Mouse (Mus musculus) spleen, adult 18-20 months (tissue): ENCODE measurements at regions not wholly inside any gene's neighbourhood (a gene's known extent, or its start where the extent isn't known, plus 50 kb on each side); places are given as distances from the start of the nearest gene placed in this dataset.

ENCODE experiments used
- DNase-seq, 2 experiments: peaks; one replicate each; pipeline ENCODE4 v3.0.0; 2022; ENCODE audit warnings: mixed read lengths in 2 of 2

DNA sequence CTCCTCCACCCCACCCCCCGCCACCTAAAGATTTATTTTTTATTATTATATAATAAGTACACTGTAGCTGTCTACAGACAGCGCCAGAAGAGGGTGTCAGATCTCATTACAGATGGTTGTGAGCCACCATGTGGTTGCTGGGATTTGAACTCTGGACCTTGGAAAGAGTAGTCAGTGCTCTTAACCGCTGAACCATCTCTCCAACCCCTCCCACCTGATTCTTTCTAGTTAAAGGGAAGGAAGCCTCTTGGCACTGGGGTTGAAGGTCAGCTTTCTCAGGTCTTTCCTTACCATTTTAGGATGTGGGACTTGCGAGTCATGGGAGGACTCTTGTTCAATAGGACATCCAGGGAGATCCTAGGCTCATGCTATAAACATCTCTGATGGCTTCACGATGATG lies 54.7 kb downstream of the Hes1 start:
- DNase-seq, result no peak

DNA sequence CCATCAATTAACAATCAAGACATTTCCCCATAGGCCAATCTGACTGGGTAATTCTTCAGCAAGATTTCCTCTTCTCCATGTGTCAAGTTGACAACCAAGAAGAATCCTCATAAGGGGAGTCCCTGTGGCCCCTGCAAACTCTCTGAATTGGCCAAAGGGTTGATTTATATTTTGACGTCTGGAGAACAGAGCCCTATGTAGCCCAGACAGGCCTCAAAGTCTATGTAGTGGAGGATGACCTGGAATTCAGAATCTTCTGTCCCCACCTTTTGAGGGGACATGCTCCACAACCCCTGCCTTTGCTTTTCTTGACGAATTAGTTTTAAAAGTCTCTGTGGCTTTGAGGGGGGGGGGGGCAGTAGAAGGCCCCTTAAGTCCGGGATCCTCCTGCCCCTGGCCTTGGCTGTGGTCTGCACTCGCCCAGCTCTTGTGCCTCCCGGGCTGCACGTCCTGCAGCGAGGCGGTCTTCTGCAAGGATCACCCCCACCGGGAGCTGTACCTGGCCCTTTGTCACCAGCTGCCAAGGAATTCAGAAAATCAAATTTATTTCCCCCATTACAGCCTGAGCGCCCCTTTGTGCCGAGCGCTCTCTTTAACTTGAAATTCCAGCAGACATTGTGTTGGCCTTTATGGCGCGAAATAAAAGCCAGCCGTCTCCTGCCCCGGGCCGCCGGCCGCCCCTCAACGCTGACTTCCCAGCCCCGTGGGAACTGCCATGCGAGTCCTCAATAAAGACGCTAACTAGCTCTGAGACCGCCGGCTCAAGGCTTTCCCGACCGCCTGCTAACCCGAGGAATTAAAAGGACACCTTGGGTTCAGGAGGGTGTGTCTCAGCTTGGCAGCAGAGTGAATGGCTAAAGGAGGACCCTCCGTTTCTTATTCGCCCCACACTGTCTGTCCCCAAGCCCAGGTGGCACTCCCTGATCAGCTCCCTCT lies 56.4 kb downstream of the Hes1 start:
- no peak for DNase-seq

DNA sequence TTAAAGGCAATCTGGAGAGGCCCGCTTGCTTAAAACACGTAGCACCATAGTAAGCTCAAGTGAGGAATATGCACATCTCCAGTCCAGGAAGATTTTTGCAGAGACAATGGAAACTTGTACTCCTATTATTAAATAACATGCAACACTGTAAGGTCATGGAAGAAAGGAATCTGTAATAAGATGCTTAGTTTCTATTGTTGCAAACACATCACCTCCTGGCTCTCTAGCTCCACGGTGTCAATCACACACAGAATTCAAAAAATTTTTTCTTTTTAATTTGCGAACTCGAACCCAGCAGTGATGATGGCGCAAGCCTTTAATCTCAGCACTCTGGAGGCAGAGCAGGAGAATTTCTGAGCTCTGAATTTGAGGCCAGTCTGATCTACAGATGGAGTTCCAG lies 57.4 kb downstream of the Hes1 start:
- DNase-seq, result no peak

DNA sequence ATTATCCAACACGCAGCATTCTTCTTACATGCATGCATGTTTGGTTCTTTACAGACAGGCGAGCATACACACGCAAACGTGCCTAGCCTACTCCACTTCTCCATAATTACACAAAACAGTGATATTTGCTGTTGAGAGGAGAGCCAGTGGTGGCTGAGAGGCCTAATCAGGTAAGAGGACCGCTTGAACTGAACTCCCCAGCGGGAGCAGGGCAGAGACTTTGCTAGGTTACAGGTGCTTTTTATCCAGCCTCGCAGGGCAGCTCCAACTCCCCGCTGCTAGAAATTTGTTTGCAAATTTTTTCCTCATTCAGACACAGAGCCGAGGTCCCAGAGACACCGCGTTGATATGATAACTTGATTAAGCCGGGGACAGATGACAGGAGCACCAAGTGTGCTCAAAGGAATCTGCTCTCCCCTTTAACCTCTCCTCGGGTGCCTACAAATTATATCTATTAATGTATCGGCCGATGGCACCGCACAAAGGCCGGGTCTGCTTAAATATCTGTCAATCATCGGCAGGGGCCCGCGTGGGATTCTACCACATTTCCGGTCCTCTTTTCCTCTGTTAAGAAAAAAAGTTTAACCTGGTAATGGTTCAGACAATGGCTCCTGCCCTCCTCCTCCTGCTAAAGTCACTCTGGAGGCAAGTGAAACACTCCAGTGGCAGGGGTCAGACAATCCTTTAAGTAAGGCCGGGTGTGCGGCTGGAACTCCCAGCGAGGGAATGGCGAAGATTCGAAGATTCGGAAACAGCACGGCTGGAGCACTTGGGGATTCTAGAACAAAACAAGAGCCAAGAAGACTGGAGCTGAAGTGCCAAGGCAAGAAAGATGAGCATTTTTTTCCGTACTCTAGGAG lies 58.3 kb downstream of the Hes1 start:
- DNase-seq, result no peak

DNA sequence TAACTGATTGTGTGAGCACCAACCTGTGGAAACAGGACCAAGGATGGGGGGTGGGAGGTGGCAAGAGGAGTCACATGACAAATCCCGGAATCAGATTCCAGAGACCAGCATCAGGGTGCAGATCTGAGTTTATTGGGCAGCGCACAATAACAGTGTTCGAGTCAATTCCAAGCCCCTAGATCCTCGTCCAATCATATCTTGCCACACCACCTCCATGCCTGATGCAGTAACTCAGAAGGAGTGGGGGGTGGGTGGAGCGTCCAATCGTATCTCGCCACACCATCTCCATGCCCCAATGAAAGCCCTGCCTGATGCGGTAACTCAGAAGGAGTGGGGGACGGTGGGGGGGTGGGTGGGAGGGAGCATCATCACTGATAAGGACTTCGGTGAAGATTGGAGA lies 62.8 kb downstream of the Hes1 start:
- DNase-seq, result no peak

DNA sequence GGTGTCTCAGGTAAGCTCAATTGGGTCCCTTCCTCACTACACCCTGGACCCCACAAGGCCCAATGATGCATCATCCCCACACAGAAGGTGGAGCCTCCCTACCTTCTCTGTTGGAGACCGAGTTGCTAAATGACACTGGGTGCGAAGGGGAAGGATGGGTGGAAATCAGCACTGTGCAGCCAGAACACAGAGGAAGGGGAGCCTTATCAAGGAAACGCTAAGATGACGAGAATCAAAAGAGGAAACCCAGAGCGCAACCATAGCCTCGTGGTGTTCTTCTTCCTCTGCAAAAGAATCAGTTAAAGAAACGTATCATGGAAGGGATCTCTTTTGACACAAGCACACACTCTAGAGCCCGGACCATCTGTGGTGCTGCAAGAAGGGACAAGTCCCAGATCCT lies 64.6 kb downstream of the Hes1 start:
- no peak for DNase-seq

DNA sequence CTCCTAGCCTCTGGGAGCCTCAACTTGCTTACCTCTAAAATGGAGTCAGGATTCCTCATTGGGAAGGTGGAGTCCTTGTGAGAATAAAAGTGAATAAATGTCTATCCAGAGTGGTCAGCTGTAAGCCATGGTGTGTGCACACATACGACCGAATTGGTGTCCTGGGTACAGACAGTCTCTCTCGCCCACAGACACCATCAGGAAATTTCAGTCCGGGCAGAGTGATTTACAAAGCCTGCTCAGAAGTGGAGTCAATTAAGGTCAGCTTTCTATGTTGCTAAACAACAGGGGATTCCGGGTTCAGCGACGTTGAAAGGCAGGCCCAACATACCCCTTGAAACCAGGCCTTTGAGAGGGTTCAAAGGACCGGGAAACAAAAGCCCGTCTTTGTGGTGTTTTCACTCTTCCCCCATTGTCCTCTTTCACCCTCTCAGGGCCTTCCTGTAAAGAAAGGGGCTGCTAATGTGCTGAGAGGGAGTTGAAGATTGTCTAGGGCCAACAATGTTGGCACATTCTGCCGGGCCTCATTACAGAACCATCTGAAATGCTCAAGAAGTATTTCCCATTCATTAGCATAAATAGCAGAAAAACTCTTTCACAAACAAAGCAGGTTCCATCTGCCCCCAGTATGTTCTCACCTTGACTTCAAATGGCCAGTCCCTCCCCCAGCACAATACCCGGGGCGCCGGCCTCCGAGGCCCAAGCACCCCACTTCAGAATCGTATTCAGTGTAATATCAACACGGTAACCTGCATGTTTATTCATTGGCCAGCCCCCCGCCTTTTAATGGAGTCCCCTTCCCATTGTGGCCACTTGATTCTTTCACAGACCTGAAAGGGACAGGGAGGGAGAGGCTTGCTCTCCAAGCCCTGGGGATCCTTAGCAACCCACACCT lies 65.3 kb downstream of the Hes1 start:
- DNase-seq, result no peak

DNA sequence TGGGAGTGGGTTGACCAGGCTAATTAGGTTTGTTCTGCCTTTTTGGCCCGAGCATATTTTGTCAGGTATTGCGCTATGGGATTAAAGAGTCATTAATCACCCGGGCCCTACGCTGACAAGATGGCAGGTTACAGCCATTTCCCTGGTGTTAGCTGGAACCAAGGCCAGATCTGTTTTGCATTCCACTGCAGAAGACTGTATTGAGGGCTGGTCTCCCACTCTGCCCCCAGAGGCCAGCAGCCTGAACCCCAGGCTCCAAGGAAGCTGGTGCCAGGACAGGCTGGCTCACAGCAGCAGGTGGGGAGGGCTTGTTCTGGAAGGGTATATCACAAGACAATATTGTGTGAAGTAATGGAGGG lies 65.9 kb downstream of the Hes1 start:
- no peak for DNase-seq

DNA sequence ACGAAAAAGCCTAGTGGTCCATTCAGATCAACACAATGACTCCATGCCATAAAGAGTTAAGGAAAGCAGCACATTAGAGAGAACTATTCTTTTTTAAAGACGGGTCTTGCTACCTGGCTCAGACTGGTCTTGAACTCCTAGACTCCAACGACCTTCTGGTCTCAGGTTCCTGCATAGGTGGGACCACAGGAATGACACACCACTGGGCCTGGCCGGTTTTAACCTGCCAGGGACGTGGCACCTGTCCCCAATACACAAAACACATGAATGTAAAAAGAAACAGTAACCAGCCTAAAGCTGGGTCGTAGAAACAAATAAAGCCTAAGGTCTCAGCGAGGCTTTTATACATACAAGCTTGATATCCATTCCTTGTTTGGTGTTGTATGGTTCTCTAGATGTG lies 67.9 kb downstream of the Hes1 start:
- no peak for DNase-seq

DNA sequence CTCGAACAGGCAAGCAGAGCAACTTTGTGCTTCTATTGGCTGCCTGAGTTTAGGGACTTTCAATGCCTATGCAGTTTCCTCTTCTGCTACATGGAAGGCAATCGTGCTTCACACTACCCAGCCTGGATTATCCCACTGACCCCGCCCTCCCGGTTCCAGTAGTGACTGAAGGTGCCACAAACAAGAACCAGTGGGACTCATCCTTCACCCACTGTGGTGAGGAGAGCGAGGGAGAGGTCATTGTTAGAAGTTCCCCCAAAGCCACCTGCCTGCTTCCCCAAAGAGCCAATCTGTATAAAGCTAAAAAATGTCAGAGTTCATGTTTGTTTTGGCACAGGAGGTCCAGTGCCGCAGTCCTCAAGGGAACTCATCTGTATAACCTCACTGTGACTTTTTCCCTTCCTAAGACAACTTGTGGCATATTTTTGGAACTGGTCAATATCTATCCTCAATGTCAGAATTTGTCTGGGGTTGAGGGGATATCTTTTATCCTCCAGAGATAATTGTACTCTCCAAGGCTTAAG lies 70.5 kb downstream of the Hes1 start:
- no peak for DNase-seq

DNA sequence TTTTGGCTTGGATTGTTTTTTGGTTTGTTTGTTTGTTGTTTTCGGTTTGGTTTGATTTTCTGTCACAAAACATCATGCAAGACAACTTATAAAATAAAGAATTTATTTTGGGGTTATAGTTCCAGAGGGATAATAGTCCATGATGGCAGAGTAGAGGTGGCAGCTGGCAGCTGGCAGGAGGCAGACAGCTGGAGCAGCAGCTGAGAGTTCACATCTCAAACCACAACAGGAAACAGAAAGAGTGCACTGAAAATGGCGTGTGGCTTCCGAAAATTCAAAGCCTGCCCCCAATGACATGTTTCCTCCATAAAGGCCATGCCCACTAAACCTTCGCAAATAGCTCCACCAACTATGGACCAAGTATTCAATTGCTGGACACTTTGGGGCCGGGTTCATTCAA lies 72.7 kb downstream of the Hes1 start:
- no peak for DNase-seq

DNA sequence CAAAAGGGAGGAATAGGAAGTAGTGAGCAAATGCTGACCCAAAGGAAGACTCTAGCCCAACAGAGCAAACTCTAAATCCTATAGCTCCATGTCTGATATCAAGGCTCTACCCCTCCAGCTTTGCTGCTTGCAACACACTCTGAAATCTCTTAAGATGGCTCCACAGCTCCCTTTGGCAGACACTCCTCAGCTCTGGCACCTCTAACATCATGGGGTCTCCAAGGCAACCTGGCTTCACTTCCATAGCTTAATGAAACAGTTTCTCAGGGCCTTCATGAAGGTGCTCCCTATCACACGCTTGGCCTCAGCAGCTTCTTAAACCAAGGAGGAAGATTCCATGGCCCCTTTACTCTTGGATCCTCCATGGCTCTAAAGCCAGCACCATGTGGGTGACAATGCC lies 73.6 kb downstream of the Hes1 start:
- no peak for DNase-seq

DNA sequence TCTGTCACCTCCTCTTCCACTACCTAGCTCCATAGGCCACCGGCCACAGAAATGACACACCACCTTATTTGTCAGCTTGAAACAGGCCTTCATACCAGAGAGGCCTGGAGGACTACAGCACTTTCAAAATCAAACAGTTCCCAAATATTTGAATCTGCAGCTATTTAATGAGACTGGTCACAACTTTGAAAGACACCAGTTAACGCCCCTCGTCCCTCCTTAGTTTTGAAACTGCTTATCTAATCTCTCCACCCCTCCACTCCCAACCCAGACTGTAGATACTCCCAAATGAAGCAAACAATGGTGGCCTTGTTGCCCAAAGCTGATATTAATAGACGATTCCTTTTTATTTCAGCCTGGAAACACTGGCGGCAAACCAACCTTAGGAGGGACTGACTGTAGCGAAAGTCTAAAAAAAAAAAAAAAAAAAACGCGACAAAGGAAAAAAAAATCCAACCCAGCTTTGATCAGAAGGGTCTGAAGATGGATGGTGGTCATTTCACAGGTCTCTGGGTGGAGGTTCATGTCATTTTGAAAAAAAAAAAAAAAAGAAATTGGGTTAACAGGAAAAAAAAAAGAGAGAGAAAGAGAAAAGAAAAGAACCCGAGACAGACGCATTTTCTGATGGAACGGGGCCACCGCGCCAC lies 80.8 kb downstream of the Hes1 start:
- no peak for DNase-seq

DNA sequence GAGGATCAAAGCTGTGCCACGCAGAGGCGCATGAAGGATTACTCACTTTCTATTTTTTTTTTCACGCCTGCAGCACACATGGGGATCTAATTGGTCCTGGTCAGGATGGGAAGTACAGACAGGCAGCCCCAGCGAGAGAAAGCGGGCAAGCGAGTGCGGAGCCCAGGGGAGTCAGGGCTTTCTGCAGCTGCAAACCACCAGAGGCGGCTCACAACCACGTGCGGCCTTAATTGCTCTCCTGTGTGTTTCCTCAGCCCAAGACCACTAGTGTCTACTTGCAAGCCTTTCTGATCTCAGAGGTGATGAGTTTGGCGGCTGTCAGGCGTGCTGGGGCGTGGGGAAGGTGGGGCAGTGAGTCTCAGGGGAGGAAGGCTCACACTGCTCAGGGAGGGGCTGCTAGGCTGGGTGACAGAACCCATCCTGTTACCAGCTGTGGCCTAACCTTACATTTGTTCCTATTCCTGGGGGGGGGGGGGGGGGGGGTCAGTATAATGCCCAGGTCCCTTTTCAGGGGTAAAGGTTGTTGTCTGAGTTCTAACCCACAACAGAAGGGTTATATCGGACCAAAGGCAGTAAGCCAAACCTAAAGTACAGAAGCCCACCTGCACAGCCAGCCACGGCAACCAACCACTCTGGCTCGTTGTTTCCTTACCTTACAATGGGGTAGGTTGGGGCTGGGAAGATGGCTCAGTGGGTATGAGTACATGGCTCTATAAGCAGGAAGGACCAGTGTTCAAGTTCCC lies 81.5 kb downstream of the Hes1 start:
- DNase-seq, result peak; percentile 45 to 52

DNA sequence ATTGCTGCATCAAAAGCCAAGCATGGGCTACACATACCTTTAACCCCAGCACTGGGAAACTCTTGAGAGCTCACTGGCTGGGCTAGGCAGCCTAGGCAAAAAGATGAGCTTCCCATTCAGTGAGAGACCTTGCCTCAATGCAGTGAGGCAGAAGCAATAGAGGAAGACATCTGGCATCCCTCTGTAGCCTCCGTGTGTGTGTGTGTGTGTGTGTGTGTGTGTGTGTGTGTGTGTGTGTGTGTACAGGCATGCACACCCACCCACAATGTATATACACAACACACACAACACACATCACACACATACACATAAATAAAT lies 82.0 kb downstream of the Hes1 start:
- no peak for DNase-seq

DNA sequence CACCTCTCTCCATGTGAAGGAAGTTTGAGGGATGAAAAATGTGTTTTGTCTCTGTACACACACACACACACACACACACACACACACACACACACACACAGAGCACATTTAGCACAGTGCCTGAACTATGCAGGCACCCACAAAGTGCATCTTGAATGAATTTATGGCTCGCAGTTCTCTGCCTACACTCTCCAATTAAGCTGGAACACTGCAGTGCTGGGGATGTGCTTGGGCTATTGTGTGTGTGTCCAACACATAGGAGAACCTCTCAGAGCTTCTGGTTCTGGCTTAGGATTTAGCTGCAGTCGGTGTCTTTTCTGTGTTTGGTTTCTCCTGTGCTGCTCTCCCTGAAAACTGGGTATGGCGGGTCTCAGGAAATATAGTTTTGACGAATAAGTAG lies 83.1 kb downstream of the Hes1 start:
- no peak for DNase-seq

DNA sequence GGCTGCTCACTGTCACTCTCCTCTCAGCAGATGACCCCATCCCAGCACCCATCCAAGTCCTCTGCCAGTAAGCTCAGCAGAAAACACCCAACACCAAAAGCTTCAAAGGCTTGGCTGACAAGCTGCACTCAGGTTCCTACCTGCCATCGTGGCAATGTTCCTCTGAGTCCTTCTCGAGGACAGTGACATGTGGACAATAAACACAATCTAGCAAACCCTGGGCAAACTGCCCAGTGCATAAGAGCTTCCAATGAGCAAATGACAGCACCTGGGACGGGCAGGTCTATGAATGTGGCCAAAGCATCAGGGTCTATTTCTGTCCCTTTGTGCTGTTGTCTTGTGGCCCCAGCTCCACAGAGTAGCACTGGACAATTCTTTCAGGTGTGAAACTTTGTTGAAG lies 86.9 kb downstream of the Hes1 start:
- no peak for DNase-seq

DNA sequence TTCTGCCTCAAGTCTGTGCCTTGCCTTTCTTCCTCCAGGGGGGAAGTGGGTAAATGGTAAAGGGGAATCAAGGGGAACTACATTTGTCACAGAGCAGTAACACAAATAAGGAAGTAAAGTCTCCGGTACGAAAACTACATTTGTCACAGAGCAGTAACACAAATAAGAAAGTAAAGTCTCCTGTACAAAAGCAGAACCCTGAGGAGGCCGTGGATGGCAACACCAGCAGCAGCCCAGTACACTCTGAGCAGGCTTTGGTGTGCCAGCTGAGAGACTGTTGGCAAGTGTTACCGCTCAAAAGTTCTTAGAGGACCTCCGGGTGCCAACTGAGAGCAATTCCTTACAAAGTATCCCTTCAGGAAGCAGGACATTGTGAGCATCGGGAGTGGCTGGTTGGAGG lies 90.9 kb downstream of the Hes1 start:
- DNase-seq, result peak; percentile 8 to 23

DNA sequence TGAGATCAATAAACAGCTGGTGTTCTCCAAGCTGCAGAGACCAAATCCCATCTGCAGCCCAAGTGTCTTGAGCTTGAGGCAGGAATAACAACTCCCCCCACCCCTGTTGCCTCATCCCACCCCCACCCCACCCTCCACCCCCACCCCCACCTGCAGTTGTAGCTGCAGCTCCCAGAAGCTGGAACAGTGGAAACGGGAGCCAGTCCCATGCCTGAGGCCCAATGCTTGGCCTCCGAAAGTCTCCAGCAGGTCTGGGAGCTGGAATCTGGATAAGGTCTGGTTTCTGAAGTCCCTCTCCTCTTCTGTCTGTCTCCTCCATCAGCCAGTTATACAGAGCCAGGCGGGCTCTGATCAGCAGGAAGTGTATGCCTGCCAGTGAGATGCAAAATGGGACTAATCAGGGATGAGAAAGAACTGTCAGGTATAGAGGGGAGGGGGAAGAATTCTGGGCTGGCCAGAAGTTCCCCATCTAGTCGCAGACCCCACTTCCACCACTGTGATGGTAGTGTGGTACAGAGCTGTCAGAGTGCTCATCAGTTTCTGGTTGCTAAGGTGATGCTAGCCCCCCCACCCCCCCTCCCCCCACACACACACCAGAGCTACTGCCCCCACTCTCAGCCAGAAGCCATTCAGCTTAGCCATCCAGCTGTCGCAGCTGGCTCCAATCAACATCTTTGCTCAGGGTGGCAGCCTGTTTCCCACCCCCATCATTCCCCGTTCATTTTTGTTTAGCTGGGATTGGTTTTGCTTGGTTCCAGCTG lies 91.5 kb downstream of the Hes1 start:
- DNase-seq, result no peak

DNA sequence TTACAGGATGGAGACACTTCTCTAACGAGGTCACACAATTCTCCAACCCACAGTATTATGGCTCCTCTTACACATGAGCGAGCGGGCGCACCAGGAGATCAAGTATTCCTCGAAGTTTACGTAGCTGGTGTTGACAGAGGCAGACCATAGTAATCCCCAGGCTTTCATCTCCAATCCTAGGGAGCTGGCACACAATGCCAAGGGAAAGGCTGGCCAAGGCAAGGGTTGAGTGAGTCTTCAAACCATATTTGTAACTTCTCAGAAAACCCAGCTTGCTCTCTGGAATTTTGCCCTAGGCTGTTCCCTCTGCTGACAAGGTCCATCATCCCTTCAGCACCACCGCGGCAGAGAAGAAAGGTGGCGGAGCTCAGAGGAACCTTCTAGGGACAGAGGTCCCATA lies 94.0 kb downstream of the Hes1 start:
- no peak for DNase-seq

DNA sequence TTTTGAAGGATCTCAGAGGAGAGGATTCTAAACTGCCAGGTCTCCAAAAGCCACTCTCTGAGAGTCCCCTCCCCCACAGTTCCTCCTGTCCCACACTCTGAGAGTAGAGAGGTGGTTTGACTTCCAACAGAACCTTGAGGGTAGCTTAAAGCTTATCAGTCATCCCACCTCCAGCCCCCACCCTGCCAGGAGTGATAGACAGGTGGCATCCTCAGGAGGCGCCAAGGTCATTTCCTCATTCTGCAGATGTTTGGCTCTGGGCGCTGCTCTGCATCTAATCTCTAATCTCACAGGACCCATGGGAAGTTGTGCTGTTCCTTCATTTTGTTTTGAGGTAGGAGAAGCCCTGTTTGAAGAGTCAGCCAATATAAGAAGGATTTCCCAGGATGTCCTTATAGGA lies 96.2 kb downstream of the Hes1 start:
- DNase-seq, result no peak
